Mouse (Mus musculus) myocyte (in vitro differentiated cells): ENCODE data around the gene Dchs2. TPM values are rescaled to one million over a fixed set of nuclear protein-coding genes. Genes with fewer than 3 reads are reported as not detected.

Experiments used
- H3K27me3 ChIP-seq: one replicate; pipeline ENCODE4 v1.6.1; 2011; ENCODE audit not compliant: control insufficient read depth, insufficient read depth, insufficient read length
- H3K36me3 ChIP-seq: one replicate; pipeline ENCODE4 v1.6.1; 2011; ENCODE audit not compliant: control insufficient read depth, insufficient read depth
- H3K4me2 ChIP-seq: one replicate; pipeline ENCODE4 v1.6.1; 2011; ENCODE audit warnings: low read depth, control low read depth
- H3K4me3 ChIP-seq: one replicate; pipeline ENCODE4 v1.5.1; 2011; ENCODE audit warnings: mild to moderate bottlenecking, control low read depth, moderate library complexity
- H3K79me2 ChIP-seq: one replicate; pipeline ENCODE4 v1.6.1; 2011; ENCODE audit not compliant: control insufficient read depth, insufficient read depth
- H3ac ChIP-seq: one replicate; pipeline ENCODE4 v1.6.1; 2011; ENCODE audit not compliant: control insufficient read depth, insufficient read length
- CEBPB ChIP-seq: IDR thresholded peaks from 2 replicates; pipeline ENCODE4 v1.6.1; 2011; ENCODE audit warnings: mild to moderate bottlenecking, moderate library complexity; ENCODE audit not compliant: poor library complexity, insufficient read depth, severe bottlenecking
- E2F4 ChIP-seq: IDR thresholded peaks from one replicate; pipeline ENCODE4 v1.6.1; 2011; ENCODE audit warnings: mild to moderate bottlenecking, control low read depth, moderate library complexity; ENCODE audit not compliant: insufficient read depth
- MAX ChIP-seq: IDR thresholded peaks from one replicate; pipeline ENCODE4 v1.6.1; 2011; ENCODE audit warnings: low read depth, mild to moderate bottlenecking, control low read depth
- MYOD1 ChIP-seq, 3 experiments: IDR thresholded peaks; one replicate each; pipeline ENCODE4 v1.6.1; 2011; ENCODE audit warnings: control low read depth in 2 of 3, low read depth in 2 of 3, mild to moderate bottlenecking in 2 of 3, moderate library complexity in 1 of 3; ENCODE audit not compliant: insufficient read length in 2 of 3, control insufficient read depth in 1 of 3
- MYOG ChIP-seq, 3 experiments: IDR thresholded peaks; one replicate each; pipeline ENCODE4 v1.6.1; 2011; ENCODE audit warnings: control low read depth in 2 of 3, low read depth in 2 of 3, mild to moderate bottlenecking in 2 of 3; ENCODE audit not compliant: insufficient read length in 2 of 3, control insufficient read depth in 1 of 3, insufficient read depth in 1 of 3
- POLR2A ChIP-seq: IDR thresholded peaks from one replicate; pipeline ENCODE4 v1.6.1; 2011; ENCODE audit warnings: low read depth, mild to moderate bottlenecking, control low read depth, moderate library complexity; ENCODE audit not compliant: insufficient read length
- POLR2AphosphoS2 ChIP-seq: IDR thresholded peaks from one replicate; pipeline ENCODE4 v1.6.1; 2011; ENCODE audit warnings: low read depth, control low read depth; ENCODE audit not compliant: insufficient read length
- REST ChIP-seq: IDR thresholded peaks from one replicate; pipeline ENCODE4 v1.6.1; 2011; ENCODE audit warnings: mild to moderate bottlenecking, control low read depth, moderate library complexity; ENCODE audit not compliant: insufficient read depth, insufficient read length
- SRF ChIP-seq: IDR thresholded peaks from one replicate; pipeline ENCODE4 v1.6.1; 2011; ENCODE audit warnings: low read depth; ENCODE audit not compliant: control insufficient read depth, insufficient read length
- TCF12 ChIP-seq: IDR thresholded peaks from one replicate; pipeline ENCODE4 v1.6.1; 2011; ENCODE audit warnings: mild to moderate bottlenecking, control low read depth; ENCODE audit not compliant: poor library complexity, insufficient read depth, severe bottlenecking
- TCF3 ChIP-seq: IDR thresholded peaks from one replicate; pipeline ENCODE4 v1.6.1; 2011; ENCODE audit warnings: low read depth, control low read depth; ENCODE audit not compliant: insufficient read length
- USF1 ChIP-seq: IDR thresholded peaks from one replicate; pipeline ENCODE4 v1.6.1; 2011; ENCODE audit warnings: low read depth, mild to moderate bottlenecking, control low read depth, moderate library complexity
- polyA plus RNA-seq: library from polyadenylated mRNA; unstranded; fragments of >200 nt; fragmentation: generic; extraction: Trizol; gene quantifications from one replicate; pipeline ENCODE4 v1.2.1, GENCODE M21; 2012; ENCODE audit warnings: missing spikeins

The Dchs2 gene
- polyA plus RNA-seq, 1 experiment = 0.04 TPM

- Histone ChIP-seq H3ac (no peak overlapping the region), H3K4me3 (no peak overlapping the region), H3K27me3 (no peaks in the 10 kb centered on the region), H3K36me3 (no peaks in the 10 kb centered on the region), H3K79me2 (no peaks in the 10 kb centered on the region), H3K4me2 (no peak overlapping the region)
- TF ChIP-seq MYOD1 (IDR thresholded peaks at IDR 0.05; ENCODE audit: control insufficient read depth in 1 of 3, insufficient read length in 2 of 3, low read depth in 2 of 3) (no peak), TCF3 (no peak), REST (no peak), POLR2AphosphoS2 (no peak)
These were observed 94.4 kb downstream of the Dchs2 start for GRCm38 (mm10) chr3:83222125-83222524.

DNA sequence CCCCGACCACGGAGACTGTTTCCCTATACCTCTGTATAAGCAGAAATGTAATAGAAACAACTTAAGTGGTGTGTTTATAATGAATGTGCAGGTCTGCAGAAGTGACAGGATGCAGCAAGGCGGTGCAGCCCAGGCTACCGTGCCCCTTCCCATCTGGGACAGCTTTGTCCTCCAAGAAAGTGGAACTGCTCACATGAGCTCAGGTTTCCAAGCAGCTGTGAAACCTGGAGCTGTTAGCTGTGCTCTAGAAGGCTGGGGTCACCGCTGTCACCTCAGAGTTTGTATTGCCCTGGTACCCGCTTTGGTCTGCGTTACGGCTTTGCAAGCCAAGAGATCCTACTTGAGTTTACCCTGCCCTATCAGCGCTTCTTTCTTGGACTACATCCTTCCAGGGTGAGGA is 100.6 kb downstream of the Dchs2 start:
- no peaks in the 10 kb centered on the region for H3K27me3 ChIP-seq
- no peak overlapping the region for H3ac ChIP-seq
- no peaks in the 10 kb centered on the region for H3K79me2 ChIP-seq
- TF ChIP-seq MYOD1 (IDR thresholded peaks at IDR 0.05; ENCODE audit: control insufficient read depth in 1 of 3, insufficient read length in 2 of 3, low read depth in 2 of 3) = no peak
- no peak overlapping the region for H3K4me3 ChIP-seq
- H3K36me3 ChIP-seq = no peaks in the 10 kb centered on the region
- no peak overlapping the region for H3K4me2 ChIP-seq

DNA sequence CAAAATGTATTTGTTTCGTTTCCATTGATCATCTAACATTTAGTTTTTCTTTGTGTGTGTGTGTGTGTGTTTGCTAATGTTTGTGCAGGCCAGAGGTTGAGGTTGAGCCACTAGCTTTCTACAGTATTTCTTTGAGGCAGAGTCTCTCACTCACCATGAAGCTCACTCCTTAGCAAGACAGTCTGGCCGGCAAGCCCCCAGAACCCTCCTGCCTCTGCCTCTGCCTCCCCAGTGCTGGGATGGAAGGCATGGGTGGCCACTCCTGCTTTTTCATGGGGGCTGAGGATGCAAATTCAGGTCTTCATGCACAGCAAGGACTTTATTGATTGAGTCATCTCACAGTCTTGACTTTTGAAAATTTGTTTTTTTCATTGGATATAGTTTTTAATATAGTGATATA is 102.6 kb downstream of the Dchs2 start:
- Histone ChIP-seq H3K4me3 (no peak overlapping the region), H3ac (no peak overlapping the region), H3K36me3 (no peaks in the 10 kb centered on the region), H3K27me3 (no peaks in the 10 kb centered on the region), H3K79me2 (no peaks in the 10 kb centered on the region), H3K4me2 (no peak overlapping the region)
- TF ChIP-seq CEBPB = no peak
- TF ChIP-seq REST = no peak
- no peak for TF ChIP-seq E2F4
- TF ChIP-seq POLR2A = no peak
- no peak for TF ChIP-seq SRF
- no peak for TF ChIP-seq MAX
- TF ChIP-seq MYOD1 (IDR thresholded peaks at IDR 0.05; ENCODE audit: control insufficient read depth in 1 of 3, insufficient read length in 2 of 3, low read depth in 2 of 3) = no peak
- no peak for TF ChIP-seq POLR2AphosphoS2
- TF ChIP-seq USF1 = no peak
- TF ChIP-seq TCF3 = no peak
- TF ChIP-seq TCF12 = no peak
- TF ChIP-seq MYOG (IDR thresholded peaks at IDR 0.05; ENCODE audit: control insufficient read depth in 1 of 3, insufficient read depth in 1 of 3, insufficient read length in 2 of 3, low read depth in 2 of 3) = no peak

- H3K36me3 ChIP-seq = no peaks in the 10 kb centered on the region
- TF ChIP-seq TCF12 (no peak), MAX (no peak), POLR2AphosphoS2 (no peak)
- H3K4me3 ChIP-seq = no peak overlapping the region
- H3K27me3 ChIP-seq = no peaks in the 10 kb centered on the region
- H3K79me2 ChIP-seq = no peaks in the 10 kb centered on the region
- H3K4me2 ChIP-seq = no peak overlapping the region
- H3ac ChIP-seq = no peak overlapping the region
These were observed 106.7 kb downstream of the Dchs2 start for GRCm38 (mm10) chr3:83234457-83234856.

- Histone ChIP-seq H3K4me2 (no peak overlapping the region), H3K79me2 (no peaks in the 10 kb centered on the region), H3K27me3 (no peaks in the 10 kb centered on the region), H3K4me3 (no peak overlapping the region), H3ac (no peak overlapping the region), H3K36me3 (no peaks in the 10 kb centered on the region)
- TF ChIP-seq E2F4 = no peak
- TF ChIP-seq POLR2AphosphoS2 = no peak
These were observed 107.3 kb downstream of the Dchs2 start for GRCm38 (mm10) chr3:83235061-83235460.

DNA sequence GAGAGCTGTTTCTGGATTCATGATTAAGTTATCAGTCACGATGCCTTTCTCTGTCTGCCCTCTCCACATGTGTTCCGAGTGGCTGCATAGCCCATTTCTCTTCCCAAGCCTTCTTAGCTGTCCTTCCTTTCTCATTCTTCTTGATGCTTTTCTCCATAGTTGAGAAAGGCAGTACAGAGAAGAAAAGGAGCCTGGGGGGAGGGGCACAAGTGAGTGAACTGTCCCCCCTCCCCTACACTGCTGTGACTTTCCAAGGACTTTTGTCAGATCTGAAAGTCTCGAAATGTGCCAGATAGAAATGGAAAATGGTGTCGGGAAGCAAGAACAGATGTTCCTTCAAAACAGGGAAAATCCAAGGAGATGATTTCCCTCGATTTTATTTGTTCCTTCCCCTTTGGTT is 118.8 kb downstream of the Dchs2 start:
- Histone ChIP-seq H3K36me3 (no peaks in the 10 kb centered on the region), H3K4me3 (no peak overlapping the region), H3K27me3 (no peaks in the 10 kb centered on the region), H3K79me2 (no peaks in the 10 kb centered on the region), H3ac (no peak overlapping the region), H3K4me2 (no peak overlapping the region)
- TF ChIP-seq MYOD1 (IDR thresholded peaks at IDR 0.05; ENCODE audit: control insufficient read depth in 1 of 3, insufficient read length in 2 of 3, low read depth in 2 of 3) = no peak
- TF ChIP-seq MAX = no peak
- TF ChIP-seq POLR2A = no peak
- no peak for TF ChIP-seq MYOG (IDR thresholded peaks at IDR 0.05; ENCODE audit: control insufficient read depth in 1 of 3, insufficient read depth in 1 of 3, insufficient read length in 2 of 3, low read depth in 2 of 3)
- no peak for TF ChIP-seq REST
- no peak for TF ChIP-seq CEBPB
- TF ChIP-seq TCF12 = no peak
- no peak for TF ChIP-seq POLR2AphosphoS2
- no peak for TF ChIP-seq TCF3
